Mouse (Mus musculus) hindbrain, embryonic 13.5 days (tissue): ENCODE results near the gene Plekhg3. TPM values are rescaled to one million over a fixed set of nuclear protein-coding genes. Genes with fewer than 3 reads are reported as not detected.

Experiments used
- ATAC-seq: fragments of 200-750 bp; cut with Nextera tagmentation; 2 replicates; pipeline ENCODE4 v1.8.0; 2017; ENCODE audit warnings: moderate TSS enrichment; ENCODE audit not compliant: low FRiP score
- H3K27ac ChIP-seq: fragments of 300-500 bp; sonication (generic); 2 replicates; pipeline ENCODE4 v1.5.1; 2015; ENCODE audit warnings: inconsistent platforms, mild to moderate bottlenecking, moderate library complexity
- H3K27me3 ChIP-seq: fragments of 300-500 bp; sonication (generic); 2 replicates; pipeline ENCODE4 v1.6.1; 2015; ENCODE audit warnings: mild to moderate bottlenecking, inconsistent platforms
- H3K36me3 ChIP-seq: fragments of 300-500 bp; sonication (generic); 2 replicates; pipeline ENCODE4 v1.6.1; 2015; ENCODE audit warnings: mild to moderate bottlenecking, inconsistent platforms
- H3K4me1 ChIP-seq: fragments of 300-500 bp; sonication (generic); replicated peaks from 2 replicates; pipeline ENCODE4 v1.6.1; 2015; ENCODE audit warnings: inconsistent platforms
- H3K4me2 ChIP-seq: fragments of 300-500 bp; sonication (generic); 2 replicates; pipeline ENCODE4 v1.6.1; 2015; ENCODE audit warnings: inconsistent platforms, mild to moderate bottlenecking, moderate library complexity
- H3K4me3 ChIP-seq: fragments of 300-500 bp; sonication (generic); 2 replicates; pipeline ENCODE4 v1.5.1; 2015; ENCODE audit warnings: mild to moderate bottlenecking, inconsistent platforms
- H3K9ac ChIP-seq: fragments of 300-500 bp; sonication (generic); 2 replicates; pipeline ENCODE4 v1.6.1; 2015; ENCODE audit warnings: mild to moderate bottlenecking, inconsistent platforms
- H3K9me3 ChIP-seq: fragments of 300-500 bp; sonication (generic); 2 replicates; pipeline ENCODE4 v1.6.1; 2016; ENCODE audit warnings: inconsistent platforms
- WGBS: fragments of 180-500 bp; shearing (Covaris S2); methylation state at CpG from one replicate; pipeline ENCODE4 v1.1.7; 2015; 5-methylcytosine and 5-hydroxymethylcytosine counted together
- polyA plus RNA-seq: library from polyadenylated mRNA; unstranded; fragments of >200 nt; fragmentation: Nextera tagmentation; extraction: Ambion mirVana; gene quantifications from 2 replicates; pipeline ENCODE4 v1.2.1, GENCODE M21; 2015

Plekhg3 gene
- polyA plus RNA-seq, 1 experiment from 2014 or later, result 2.1 TPM

- Histone ChIP-seq H3K4me2 (no peak overlapping the region), H3K36me3 (no peaks in the 10 kb centered on the region), H3K4me3 (no peak overlapping the region), H3K9me3 (no peaks in the 10 kb centered on the region), H3K27ac (no peak overlapping the region), H3K9ac (no peak overlapping the region), H3K27me3 (0 out of 2 replicates have a peak, but pooled peaks cover 7% of the 10 kb centered on the region), H3K4me1 (peaks cover 16% of the 10 kb centered on the region)
- 60% methylated on average over 5 of the region's 5 CpGs for WGBS
- ATAC-seq, result no peak
These were observed 27.7 kb upstream of the Plekhg3 start for GRCm38 (mm10) chr12:76502981-76503380.

GRCm38 (mm10) chr12:76506522-76506921, 24.2 kb upstream of the Plekhg3 start:
- 0 out of 2 replicates have a peak, but pooled peaks cover 3% of the 10 kb centered on the region for H3K27me3 ChIP-seq
- H3K4me3 ChIP-seq, result no peak overlapping the region
- H3K9me3 ChIP-seq, result no peaks in the 10 kb centered on the region
- H3K9ac ChIP-seq, result no peak overlapping the region
- WGBS, result 41% methylated on average over 2 of the region's 2 CpGs
- no peak overlapping the region for H3K4me2 ChIP-seq
- peak; percentile 54; the same call in 1 of the 2 replicates for ATAC-seq
- peaks cover 19% of the 10 kb centered on the region for H3K4me1 ChIP-seq
- H3K36me3 ChIP-seq, result no peaks in the 10 kb centered on the region
- peak overlapping the region; percentile 60 for H3K27ac ChIP-seq

GRCm38 (mm10) chr12:76507791-76508190, 22.9 kb upstream of the Plekhg3 start:
- Histone ChIP-seq H3K27me3 (no peaks in the 10 kb centered on the region), H3K9ac (no peak overlapping the region), H3K36me3 (no peaks in the 10 kb centered on the region), H3K4me1 (peaks cover 19% of the 10 kb centered on the region), H3K4me2 (no peak overlapping the region), H3K4me3 (no peak overlapping the region), H3K27ac (no peak overlapping the region), H3K9me3 (no peaks in the 10 kb centered on the region)
- WGBS, result 43% methylated on average over 5 of the region's 5 CpGs
- no peak for ATAC-seq

- ATAC-seq, result no peak
- no peaks in the 10 kb centered on the region for H3K27me3 ChIP-seq
- H3K27ac ChIP-seq, result 0 out of 2 replicates have a peak overlapping the region, but pooled peaks have one; percentile 12
- H3K9me3 ChIP-seq, result no peaks in the 10 kb centered on the region
- no peak overlapping the region for H3K4me3 ChIP-seq
- no peaks in the 10 kb centered on the region for H3K36me3 ChIP-seq
- WGBS, result 65% methylated on average over 7 of the region's 7 CpGs
- no peak overlapping the region for H3K4me2 ChIP-seq
- H3K4me1 ChIP-seq, result peaks cover 19% of the 10 kb centered on the region
- H3K9ac ChIP-seq, result no peak overlapping the region
These were observed 21.7 kb upstream of the Plekhg3 start for GRCm38 (mm10) chr12:76508909-76509440.

GRCm38 (mm10) chr12:76512731-76513130, 18.0 kb upstream of the Plekhg3 start:
- no peaks in the 10 kb centered on the region for H3K27me3 ChIP-seq
- no peak overlapping the region for H3K27ac ChIP-seq
- no peak overlapping the region for H3K4me3 ChIP-seq
- WGBS, result 68% methylated on average over 1 of the region's 1 CpGs
- ATAC-seq, result no peak
- no peaks in the 10 kb centered on the region for H3K9me3 ChIP-seq
- H3K4me1 ChIP-seq, result peaks cover 5% of the 10 kb centered on the region
- no peak overlapping the region for H3K9ac ChIP-seq
- H3K4me2 ChIP-seq, result no peak overlapping the region
- H3K36me3 ChIP-seq, result no peaks in the 10 kb centered on the region

- 49% methylated on average over 4 of the region's 4 CpGs for whole genome bisulfite sequencing
- no peak overlapping the region for H3K27ac ChIP-seq
- ATAC-seq, result no peak
These were observed 15.8 kb upstream of the Plekhg3 start for GRCm38 (mm10) chr12:76514842-76515241.

GRCm38 (mm10) chr12:76518000-76518399, 12.7 kb upstream of the Plekhg3 start:
- Histone ChIP-seq H3K4me3 (no peak overlapping the region), H3K9ac (no peak overlapping the region), H3K4me1 (no peaks in the 10 kb centered on the region), H3K36me3 (no peaks in the 10 kb centered on the region), H3K9me3 (no peaks in the 10 kb centered on the region), H3K4me2 (no peak overlapping the region), H3K27ac (no peak overlapping the region), H3K27me3 (no peaks in the 10 kb centered on the region)
- ATAC-seq, result no peak
- 91% methylated on average over 9 of the region's 9 CpGs for WGBS

More at GRCm38 (mm10) chr12:76514842-76515241, 15.8 kb upstream of the Plekhg3 start:
- no peaks in the 10 kb centered on the region for H3K9me3 ChIP-seq
- H3K4me3 ChIP-seq, result no peak overlapping the region
- H3K4me2 ChIP-seq, result no peak overlapping the region
- no peak overlapping the region for H3K9ac ChIP-seq
- H3K27me3 ChIP-seq, result no peaks in the 10 kb centered on the region
- H3K36me3 ChIP-seq, result no peaks in the 10 kb centered on the region
- no peaks in the 10 kb centered on the region for H3K4me1 ChIP-seq

- Histone ChIP-seq H3K9ac (no peak overlapping the region), H3K4me1 (no peaks in the 10 kb centered on the region), H3K4me2 (no peak overlapping the region), H3K36me3 (no peaks in the 10 kb centered on the region), H3K9me3 (no peaks in the 10 kb centered on the region), H3K27ac (no peak overlapping the region), H3K27me3 (no peaks in the 10 kb centered on the region), H3K4me3 (no peak overlapping the region)
- ATAC-seq, result no peak
- 84% methylated on average over 12 of the region's 12 CpGs for WGBS
These were observed 11.5 kb upstream of the Plekhg3 start for GRCm38 (mm10) chr12:76518909-76519842.

- H3K9ac ChIP-seq, result no peak overlapping the region
- ATAC-seq, result no peak
- no peaks in the 10 kb centered on the region for H3K36me3 ChIP-seq
- H3K4me3 ChIP-seq, result no peak overlapping the region
- H3K4me2 ChIP-seq, result no peak overlapping the region
- H3K4me1 ChIP-seq, result no peaks in the 10 kb centered on the region
- 77% methylated on average over 5 of the region's 5 CpGs for WGBS
- H3K27me3 ChIP-seq, result peaks cover 8% of the 10 kb centered on the region; the same call in 1 of the 2 replicates
- no peak overlapping the region for H3K27ac ChIP-seq
- no peaks in the 10 kb centered on the region for H3K9me3 ChIP-seq
These were observed 7.0 kb upstream of the Plekhg3 start for GRCm38 (mm10) chr12:76523654-76524053.

- 95% methylated on average over 3 of the region's 3 CpGs for WGBS
These were observed 5.8 kb upstream of the Plekhg3 start for GRCm38 (mm10) chr12:76524915-76525314.

GRCm38 (mm10) chr12:76527245-76527881, 3.3 kb upstream of the Plekhg3 start:
- ATAC-seq, result no peak
- Histone ChIP-seq H3K27ac (no peak overlapping the region), H3K4me2 (no peak overlapping the region), H3K4me1 (peaks cover under 1% of the 10 kb centered on the region; the same call in 1 of the 2 replicates), H3K9me3 (no peaks in the 10 kb centered on the region), H3K9ac (no peak overlapping the region), H3K27me3 (peaks cover 45% of the 10 kb centered on the region), H3K36me3 (no peaks in the 10 kb centered on the region), H3K4me3 (no peak overlapping the region)
- WGBS, result 71% methylated on average over 9 of the region's 9 CpGs

More at GRCm38 (mm10) chr12:76524915-76525314, 5.8 kb upstream of the Plekhg3 start:
- Histone ChIP-seq H3K27ac (no peak overlapping the region), H3K4me1 (no peaks in the 10 kb centered on the region), H3K36me3 (no peaks in the 10 kb centered on the region), H3K9ac (no peak overlapping the region), H3K27me3 (peaks cover 20% of the 10 kb centered on the region), H3K4me3 (no peak overlapping the region), H3K4me2 (no peak overlapping the region), H3K9me3 (no peaks in the 10 kb centered on the region)
- ATAC-seq, result no peak

- 91% methylated on average over 5 of the region's 5 CpGs for WGBS
- ATAC-seq, result no peak
- Histone ChIP-seq H3K27ac (no peak overlapping the region), H3K4me1 (peaks cover 14% of the 10 kb centered on the region), H3K9ac (no peak overlapping the region), H3K9me3 (no peaks in the 10 kb centered on the region), H3K36me3 (no peaks in the 10 kb centered on the region), H3K4me2 (no peak overlapping the region), H3K27me3 (peaks cover 59% of the 10 kb centered on the region), H3K4me3 (no peak overlapping the region)
These were observed 1.9 kb upstream of the Plekhg3 start for GRCm38 (mm10) chr12:76528766-76529165.
